Mouse (Mus musculus) NIH3T3 (cell line): ENCODE data around the gene Gm47969.
"Not testable (repeated sequence)": the region's sequence is repeated elsewhere in the genome, so short reads cannot be mapped to it uniquely, and the experiment has no call there.

Source experiments
- DNase-seq: peaks from one replicate; pipeline ENCODE4 v3.0.0-alpha.2; 2012; ENCODE audit warnings: low read depth

Gene Gm47969

GRCm38 (mm10) chr1:83044882-83045427 is at the start of gene Gm47969:
TSS of gene Gm47969 (plus strand) at chr1:83044932.
- DNase-seq = no peak

GRCm38 (mm10) chr1:83000306-83000705 is 44.4 kb upstream of the Gm47969 start, which contains the start of gene Gm47959:
TSS of gene Gm47959 (plus strand) at chr1:83000548.
- DNase-seq = not testable (repeated sequence)

- peak; percentile 28 for DNase-seq
These were observed 38.2 kb upstream of the Gm47969 start for GRCm38 (mm10) chr1:83006218-83007179.

GRCm38 (mm10) chr1:83007471-83007870 is 37.3 kb upstream of the Gm47969 start:
- no peak for DNase-seq

- DNase-seq = no peak
These were observed 30.3 kb upstream of the Gm47969 start for GRCm38 (mm10) chr1:83014477-83014876.

GRCm38 (mm10) chr1:83015329-83015879 is 29.3 kb upstream of the Gm47969 start:
- no peak for DNase-seq

- no peak for DNase-seq
These were observed 28.2 kb upstream of the Gm47969 start for GRCm38 (mm10) chr1:83016556-83016955.

- no peak for DNase-seq
These were observed 12.8 kb upstream of the Gm47969 start for GRCm38 (mm10) chr1:83031950-83032349.

GRCm38 (mm10) chr1:83032508-83032907 is 12.2 kb upstream of the Gm47969 start:
- DNase-seq = no peak

GRCm38 (mm10) chr1:83034509-83034908 is 10.2 kb upstream of the Gm47969 start:
- no peak for DNase-seq

GRCm38 (mm10) chr1:83036892-83037667 is 7.7 kb upstream of the Gm47969 start:
- DNase-seq = no peak

GRCm38 (mm10) chr1:83038109-83038672 is 6.5 kb upstream of the Gm47969 start, which contains the start of gene Slc19a3:
TSS of gene Slc19a3 (minus strand) at chr1:83038448.
- no peak for DNase-seq

- DNase-seq = no peak
These were observed 5.7 kb upstream of the Gm47969 start for GRCm38 (mm10) chr1:83039080-83039479.

- no peak for DNase-seq
These were observed 2.4 kb upstream of the Gm47969 start, which contains the start of gene Krtap28-10 for GRCm38 (mm10) chr1:83042380-83042779. TSS of gene Krtap28-10 (minus strand) at chr1:83042480.

- no peak for DNase-seq
These were observed 13.7 kb downstream of the Gm47969 start for GRCm38 (mm10) chr1:83058481-83058880.

GRCm38 (mm10) chr1:83059278-83059677 is 14.5 kb downstream of the Gm47969 start, which contains the start of gene A030005K14Rik:
TSS of gene A030005K14Rik (minus strand) at chr1:83059378.
- no peak for DNase-seq

- DNase-seq = peak; percentile 3
These were observed 15.9 kb downstream of the Gm47969 start, which contains the start of gene Krtap28-13 for GRCm38 (mm10) chr1:83060643-83061042. TSS of gene Krtap28-13 (plus strand) at chr1:83060930.

- peak; percentile 77 for DNase-seq
These were observed 20.1 kb downstream of the Gm47969 start for GRCm38 (mm10) chr1:83064851-83065250.

- DNase-seq = no peak
These were observed 21.8 kb downstream of the Gm47969 start for GRCm38 (mm10) chr1:83066577-83066976.

GRCm38 (mm10) chr1:83067205-83067604 is 22.5 kb downstream of the Gm47969 start:
- no peak for DNase-seq

- no peak for DNase-seq
These were observed 30.9 kb downstream of the Gm47969 start for GRCm38 (mm10) chr1:83075526-83076189.
